14 mouse cellular contexts compared by ENCODE assay signal in the genomic region with DNA sequence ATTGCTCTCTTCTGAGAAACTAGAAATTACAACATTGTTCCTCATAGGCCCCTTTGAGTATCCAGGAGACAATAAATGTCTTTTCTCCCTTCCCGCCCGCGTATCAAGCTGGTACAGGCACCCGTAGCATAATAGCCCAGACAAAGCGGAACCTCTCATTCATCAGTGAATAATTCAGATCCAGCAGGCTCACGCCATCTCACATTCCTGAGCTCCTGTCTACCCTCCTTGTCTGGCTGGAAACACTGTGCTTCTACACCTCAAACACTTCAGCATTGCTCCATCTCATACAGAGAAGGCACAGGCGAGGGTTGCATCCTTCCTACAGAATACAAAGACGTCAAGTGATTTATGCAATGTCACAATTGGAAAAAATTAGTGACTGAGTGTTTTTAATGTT.
"Had no signal": no experiment of that assay in that cellular context is flagged by ENCODE, and none has a peak within 500 bp of the region (broad histone marks: within the 10 kb centered on the region; RNA-seq: fewer than 3 reads in every experiment).

No protein-coding gene starts in this region.

- H3K9me3 ChIP-seq: limb, embryonic 15.5 days; liver, embryonic 12.5 days; neural tube, embryonic 15.5 days had no signal

- H3K36me3 ChIP-seq: limb, embryonic 15.5 days; liver, embryonic 12.5 days; neural tube, embryonic 15.5 days had no signal

- ATAC-seq: intestine, postnatal 0 days; liver, embryonic 12.5 days had no signal

- DNase-seq: kidney, adult 9 months; kidney, postnatal 14 days; lung, embryonic 14.5 days; lung, postnatal 10 days; lung, postnatal 4 days; right cerebral cortex, adult 18-20 months; right cerebral cortex, postnatal 25 days; thymus, postnatal 36 days had no signal

- H3K4me2 ChIP-seq: limb, embryonic 15.5 days; liver, embryonic 12.5 days; lung, embryonic 14.5 days; neural tube, embryonic 15.5 days had no signal

- H3K4me3 ChIP-seq: left cerebral cortex, adult 2 months; limb, embryonic 15.5 days; liver, embryonic 12.5 days; myocyte; neural tube, embryonic 15.5 days had no signal

- H3K27ac ChIP-seq: left cerebral cortex, adult 2 months; limb, embryonic 15.5 days; liver, embryonic 12.5 days; neural tube, embryonic 15.5 days had no signal

- H3K9ac ChIP-seq: limb, embryonic 15.5 days; liver, embryonic 12.5 days; lung, embryonic 14.5 days; neural tube, embryonic 15.5 days had no signal

- H3K27me3 ChIP-seq: limb, embryonic 15.5 days; liver, embryonic 12.5 days; neural tube, embryonic 15.5 days had no signal

- H3K4me1 ChIP-seq: limb, embryonic 15.5 days; liver, embryonic 12.5 days had no signal
